Mouse (Mus musculus) layer of hippocampus, adult 8-10 months (tissue): Measurements from ENCODE around the gene Zfp568. TPM values are rescaled to one million over a fixed set of nuclear protein-coding genes. Genes with fewer than 3 reads are reported as not detected.
A peak's percentile ranks its signal among the peaks of the same experiment; 100 is the strongest.
"Not testable (repeated sequence)": the region's sequence is repeated elsewhere in the genome, so short reads cannot be mapped to it uniquely, and the experiment has no call there.

Experiments used
- DNase-seq, 2 experiments: peaks; one replicate each; pipeline ENCODE4 v3.0.0; 2022; ENCODE audit warnings: low spot score in 2 of 2
- total RNA-seq, 4 experiments: library from RNA; stranded (reverse); gene quantifications; 2 replicates each; pipeline ENCODE4 v1.2.4; 2022

The Zfp568 gene
- total RNA-seq: 1 to 10 TPM; 3.3 to 7.7 (median 4.0) TPM

- peak; percentile 87 to 89 for DNase-seq
Measured at GRCm38 (mm10) chr7:29983690-29984380, at the start of gene Zfp568. Gene Zfp568 (plus strand): TSS chr7:29983955.

- DNase-seq: no peak
Measured at GRCm38 (mm10) chr7:29938856-29939255, 44.9 kb upstream of the Zfp568 start.

DNA sequence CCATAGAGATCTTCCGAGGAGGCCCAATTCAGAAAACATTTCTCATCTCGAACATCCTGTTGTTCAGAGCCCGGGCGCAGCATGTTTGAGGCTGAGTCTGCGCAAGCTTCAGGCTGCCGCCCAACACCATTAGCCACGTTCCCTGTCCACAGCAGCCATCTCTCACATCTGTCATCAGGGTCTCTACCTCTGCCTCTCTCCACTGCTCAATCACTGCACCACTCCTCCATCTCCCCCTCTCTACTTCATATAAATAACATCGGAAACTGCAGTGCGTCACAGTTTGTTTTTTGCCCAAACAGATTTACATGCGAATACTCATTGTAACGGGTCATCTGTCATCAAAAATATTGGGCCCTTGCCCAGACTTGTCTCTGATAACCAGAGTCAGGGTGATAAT is 42.7 kb upstream of the Zfp568 start:
- no peak for DNase-seq

GRCm38 (mm10) chr7:29942740-29943139 is 41.0 kb upstream of the Zfp568 start:
- no peak for DNase-seq

DNA sequence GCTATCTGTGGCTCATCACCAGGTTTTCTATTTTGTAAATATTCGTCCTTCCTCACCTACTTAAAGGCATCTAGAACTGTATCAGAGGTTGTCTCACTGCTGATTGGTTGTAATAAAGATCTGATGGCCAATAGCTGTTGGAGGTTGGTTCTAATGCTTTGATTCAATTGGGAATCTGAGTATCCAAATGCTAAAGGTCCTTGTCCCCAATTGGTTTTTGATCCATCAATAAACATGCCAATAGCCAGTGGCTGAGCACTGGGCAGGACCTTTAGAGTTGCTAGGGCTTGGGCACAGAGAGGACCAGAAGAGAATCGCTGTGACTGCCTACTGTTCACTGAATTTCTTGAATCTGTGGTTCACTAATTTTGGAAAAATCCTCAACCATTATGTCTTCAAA is 40.0 kb upstream of the Zfp568 start:
- no peak for DNase-seq

- peak; percentile 26 to 37 for DNase-seq
Measured at GRCm38 (mm10) chr7:29944201-29944600, 39.6 kb upstream of the Zfp568 start.

DNA sequence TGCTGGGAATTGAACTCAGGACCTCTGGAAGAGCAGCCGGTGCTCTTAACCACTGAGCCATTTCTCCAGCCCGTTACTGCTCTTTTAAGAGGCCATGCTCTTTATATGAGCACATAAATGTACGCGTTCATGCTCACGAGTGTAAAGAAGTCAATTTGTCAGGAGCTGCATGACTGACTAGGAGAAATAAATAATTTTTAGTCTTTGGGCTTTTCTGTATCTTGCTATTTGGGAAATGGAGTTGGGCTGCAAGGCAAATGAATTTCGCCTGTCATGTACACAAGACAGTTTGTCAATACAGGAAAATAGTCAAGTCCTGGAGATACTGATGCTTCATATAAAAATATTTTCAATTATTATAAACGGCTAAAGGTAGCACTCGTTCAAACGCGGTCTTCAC is 30.7 kb upstream of the Zfp568 start:
- DNase-seq: no peak

DNA sequence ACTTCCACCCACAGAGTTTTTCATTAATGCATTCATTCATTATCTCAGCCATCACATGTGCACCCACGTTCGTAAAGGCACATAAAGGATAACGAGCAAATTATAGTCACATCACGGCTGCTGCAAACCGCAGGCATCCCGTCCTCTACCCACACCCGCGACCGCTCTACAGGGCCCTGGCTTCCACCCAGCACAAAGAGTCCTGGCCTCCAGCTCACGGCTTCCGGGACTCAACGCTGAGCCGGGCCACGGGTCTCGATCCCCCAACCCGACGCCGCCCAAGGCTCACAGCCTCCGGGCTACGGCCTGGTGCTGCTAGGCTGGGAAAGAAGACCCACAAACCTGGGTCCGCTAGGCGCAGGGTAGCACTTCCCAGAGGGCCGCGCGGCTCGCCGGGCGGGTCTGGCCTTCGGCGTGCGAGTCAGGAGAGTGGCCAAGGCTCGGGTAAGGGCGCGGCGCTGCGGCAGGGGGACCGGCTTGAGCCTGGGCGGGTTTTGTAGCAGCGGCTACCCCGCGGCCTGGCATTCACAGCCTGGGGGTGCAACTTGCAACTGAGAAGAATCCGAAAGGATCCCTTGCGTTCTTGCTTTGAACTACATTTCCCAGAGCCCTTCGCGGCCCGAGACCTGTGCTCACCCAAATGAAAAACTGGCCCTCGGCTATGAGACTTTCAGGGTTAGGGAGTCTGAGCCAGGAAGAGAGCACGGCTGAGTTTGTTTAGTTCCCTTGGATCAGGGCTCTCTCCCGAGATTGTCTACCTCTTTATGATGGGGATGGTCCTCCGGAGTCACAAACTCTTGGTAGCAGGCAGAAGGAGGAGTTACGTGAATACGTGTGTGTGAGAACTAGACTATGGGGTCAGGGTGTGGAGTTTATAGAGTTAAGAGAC is 30.0 kb upstream of the Zfp568 start, which contains the start of gene Zfp74:
Gene Zfp74, minus strand, starts transcription at position 577 of the 889 bp plus-strand sequence.
- DNase-seq: peak; percentile 55 to 73

- peak in 1 of 2 experiments; percentile 25 for DNase-seq
Measured at GRCm38 (mm10) chr7:29954731-29955130, 29.0 kb upstream of the Zfp568 start.

GRCm38 (mm10) chr7:29956257-29956656 is 27.5 kb upstream of the Zfp568 start:
- peak in 1 of 2 experiments; percentile 14 for DNase-seq

- no peak for DNase-seq
Measured at GRCm38 (mm10) chr7:29958125-29958724, 25.5 kb upstream of the Zfp568 start.

DNA sequence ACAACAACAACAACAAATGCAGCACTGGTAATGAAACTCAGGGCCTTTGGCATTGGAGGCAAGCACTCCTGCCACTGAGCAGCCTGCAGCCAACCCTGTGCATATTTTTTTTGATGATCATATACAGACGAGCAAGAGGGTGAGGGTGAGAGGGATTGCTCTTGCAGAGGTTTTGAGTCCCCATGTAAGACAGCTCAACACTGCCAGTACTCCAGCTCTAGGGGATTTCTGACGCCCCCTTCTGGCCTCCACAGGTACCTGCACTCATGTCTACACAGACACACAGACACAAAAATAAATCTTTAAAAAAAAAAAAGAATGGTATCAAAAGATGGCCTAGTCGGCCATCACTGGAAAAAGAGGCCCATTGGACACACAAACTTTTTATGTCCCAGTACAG is 24.8 kb upstream of the Zfp568 start:
- DNase-seq: no peak

GRCm38 (mm10) chr7:29965115-29965810 is 18.5 kb upstream of the Zfp568 start:
- DNase-seq: not testable (repeated sequence)

DNA sequence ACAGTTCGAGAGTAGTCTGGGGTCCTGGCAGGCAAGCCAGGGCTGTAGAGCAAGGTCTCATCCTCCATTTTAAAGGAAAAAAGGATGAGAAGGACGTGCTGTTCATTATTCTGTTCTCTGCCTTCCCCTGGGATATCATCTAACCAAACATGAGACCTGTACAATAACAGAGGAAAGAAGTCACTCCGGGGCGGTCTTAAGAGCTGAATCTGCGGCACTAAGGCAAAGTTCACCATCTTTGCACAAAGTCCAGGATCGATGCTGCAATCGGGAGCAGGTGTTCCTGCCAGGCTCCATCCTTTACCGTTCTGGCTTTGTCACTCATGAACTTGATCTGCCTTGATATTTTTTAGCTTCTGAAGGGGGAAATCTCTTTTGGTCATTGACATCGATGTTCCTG is 13.1 kb upstream of the Zfp568 start:
- DNase-seq: no peak

DNA sequence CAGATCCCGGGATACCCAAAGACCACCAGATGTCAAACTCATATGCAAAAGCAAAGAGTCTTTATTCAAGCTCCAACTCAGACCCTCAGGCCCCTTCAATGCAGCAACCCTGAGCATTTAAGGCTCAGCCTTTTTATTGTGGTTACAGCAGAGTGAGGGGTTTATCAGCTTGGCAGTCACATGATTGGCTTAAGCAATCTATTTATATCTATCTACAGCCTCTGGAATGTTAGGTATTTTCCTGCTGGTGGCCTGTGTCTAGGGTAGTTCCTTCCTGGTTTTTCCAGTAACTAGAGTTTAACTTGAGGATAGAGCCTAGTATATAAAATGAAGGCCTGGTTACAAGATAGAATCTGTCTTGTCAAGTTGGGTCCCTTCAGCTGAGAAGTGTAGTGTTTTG is 3.0 kb upstream of the Zfp568 start:
- DNase-seq: no peak

DNA sequence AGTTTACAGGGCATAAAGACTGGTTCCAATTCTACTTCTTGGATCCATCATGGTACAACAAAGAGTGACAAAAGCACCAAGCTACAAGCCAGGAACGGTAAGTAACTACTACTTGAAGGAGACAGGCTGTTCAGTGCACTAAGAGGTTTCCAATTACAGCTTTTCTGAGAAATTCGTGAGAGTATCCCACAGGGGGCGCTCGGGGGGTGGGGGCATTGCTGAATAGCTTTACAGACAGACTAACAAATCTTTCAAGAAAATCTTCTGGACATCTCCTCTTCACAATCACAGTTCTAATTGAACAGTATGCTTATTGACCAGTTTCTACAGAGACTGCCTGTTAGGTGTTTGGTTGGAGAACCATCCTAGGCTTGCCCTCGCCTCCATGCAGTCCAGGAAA is 2.3 kb upstream of the Zfp568 start:
- DNase-seq: no peak

DNA sequence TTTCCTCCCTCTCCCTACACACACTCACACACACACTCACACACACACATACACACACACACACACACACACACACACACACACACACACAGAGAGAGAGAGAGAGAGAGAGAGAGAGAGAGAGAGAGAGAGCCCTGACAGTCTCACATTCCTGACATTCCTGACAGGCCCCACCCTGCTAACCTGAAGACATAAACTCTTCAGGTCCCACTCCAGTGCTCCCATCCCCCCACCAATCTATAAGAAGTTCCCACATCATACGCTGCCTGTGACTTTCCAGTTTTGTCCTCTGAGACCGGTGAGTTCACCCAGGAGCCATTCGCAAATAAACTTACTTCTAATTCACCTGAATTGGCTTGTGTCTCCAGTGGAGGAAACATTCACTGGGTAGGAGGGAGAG is 1.9 kb upstream of the Zfp568 start:
- no peak for DNase-seq

DNA sequence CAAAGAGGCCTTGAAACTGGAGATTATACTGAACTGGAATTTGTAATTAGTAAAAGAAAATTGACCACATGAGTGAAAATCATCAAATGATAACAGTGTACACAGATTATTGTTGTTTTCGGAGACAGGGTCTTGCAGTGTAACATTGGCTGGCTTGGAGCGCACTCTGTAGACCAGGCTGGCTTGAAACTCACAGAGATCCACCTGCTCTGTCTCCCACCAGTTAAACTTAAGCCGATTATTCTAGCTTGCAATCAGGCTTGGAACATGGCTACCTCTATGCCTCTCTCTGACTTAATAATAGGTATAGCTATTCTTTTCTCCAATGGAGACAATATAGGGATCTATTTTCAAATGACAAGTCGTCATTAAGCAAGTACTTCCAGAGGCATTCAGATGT is 1.4 kb upstream of the Zfp568 start:
- DNase-seq: no peak

GRCm38 (mm10) chr7:29982931-29983330 is 824 bp upstream of the Zfp568 start:
- DNase-seq: no peak

DNA sequence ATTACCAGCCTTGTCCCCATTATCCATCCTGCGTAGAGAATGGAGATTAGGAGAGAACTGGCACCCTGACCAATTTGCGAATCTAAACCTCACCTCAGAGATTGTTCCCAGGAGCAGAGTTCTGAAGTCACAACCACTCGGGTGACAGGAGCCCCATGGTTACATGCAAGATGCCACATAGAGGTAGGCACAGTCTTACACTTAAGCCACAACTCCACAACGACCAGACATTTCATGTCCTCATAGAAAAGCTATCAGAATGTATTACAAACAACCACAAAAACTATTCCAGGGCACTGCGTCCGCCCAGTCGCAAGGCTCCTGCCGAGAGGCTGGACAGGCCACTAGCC is 440 bp upstream of the Zfp568 start:
- no peak for DNase-seq

DNA sequence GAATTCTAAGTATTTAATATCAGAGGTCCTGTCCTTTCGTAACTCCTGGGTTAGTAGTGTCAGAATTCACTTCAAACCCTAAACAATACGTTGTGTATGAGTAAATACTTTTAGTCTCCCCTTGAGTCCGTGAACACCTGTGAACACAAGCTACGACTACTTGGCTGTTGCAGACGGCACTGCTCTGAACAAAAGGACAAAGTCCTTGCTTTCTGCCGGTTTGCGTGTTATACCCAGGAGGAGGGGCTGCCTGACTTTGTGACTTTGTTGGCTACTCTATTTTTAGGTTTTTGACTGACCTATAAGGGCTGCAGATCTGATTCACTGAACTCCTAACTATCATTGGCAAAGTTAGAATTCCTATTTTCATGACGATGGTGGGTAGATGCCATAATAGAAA is 2.3 kb downstream of the Zfp568 start:
- DNase-seq: no peak

DNA sequence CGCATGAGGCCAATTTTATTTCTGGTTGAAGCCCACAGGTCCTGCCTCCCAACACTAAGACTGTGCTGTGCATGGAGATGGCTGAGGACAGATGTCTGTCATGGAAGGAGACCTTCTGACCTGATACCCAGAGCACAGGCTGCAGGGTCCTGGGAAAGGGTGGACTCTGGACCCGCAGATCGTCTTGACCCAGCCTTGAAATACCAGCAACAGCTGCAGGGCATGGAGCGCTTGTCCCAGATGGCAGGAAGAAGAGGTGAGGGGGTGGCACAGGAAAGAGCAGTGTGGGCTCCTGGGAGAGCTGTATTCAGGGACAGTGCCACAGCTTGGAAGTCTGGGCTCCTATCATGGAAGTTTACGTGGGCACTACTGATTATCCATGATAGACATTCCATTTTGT is 3.8 kb downstream of the Zfp568 start:
- DNase-seq: no peak
